Comparison of ENCODE assay signal across 8 mouse cellular contexts in the genomic region with DNA sequence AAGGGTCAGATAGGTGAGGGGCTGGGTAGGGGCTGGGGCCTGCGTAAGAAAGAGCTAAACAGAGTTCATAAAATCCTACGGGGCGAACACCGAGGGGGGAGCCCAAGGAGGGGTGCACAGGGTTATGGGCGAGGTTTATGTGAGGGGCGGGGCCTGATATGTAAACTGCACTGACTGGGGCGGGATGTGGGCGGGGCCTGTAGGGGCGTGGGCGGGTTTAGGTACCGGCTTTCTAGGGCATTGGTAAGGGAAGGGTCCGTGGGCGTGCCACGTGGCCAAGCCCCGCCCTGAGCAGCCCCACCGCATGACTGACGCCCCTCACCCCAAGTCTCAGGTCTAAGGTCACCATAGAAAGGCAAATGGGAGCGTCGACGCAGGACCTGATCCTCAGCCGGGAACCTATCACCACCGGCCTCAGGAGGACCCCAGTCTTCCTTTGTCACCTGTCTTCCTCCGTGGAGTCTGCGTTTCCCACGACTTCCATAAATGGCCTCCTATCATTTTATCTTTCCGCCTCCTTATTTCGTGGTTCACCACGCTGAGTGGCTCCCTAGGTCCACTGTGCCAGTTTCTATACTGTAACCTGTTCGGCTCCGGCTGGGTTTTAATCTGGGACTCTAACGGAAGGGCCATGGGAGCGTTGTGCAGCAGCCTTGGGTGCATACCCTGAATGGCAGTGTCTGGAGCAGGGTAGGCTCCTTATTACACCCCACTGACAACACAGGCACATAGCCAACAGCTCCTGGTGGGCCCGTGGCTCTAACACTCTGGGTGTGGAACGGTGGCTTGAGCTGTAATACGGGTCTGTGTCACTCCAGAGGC. TPM values are rescaled to one million over a fixed set of nuclear protein-coding genes. Genes with fewer than 3 reads are reported as not detected.
DNase-seq lines count a peak whose midpoint lies in the region; ATAC-seq lines count a peak whose summit lies in the region.

No protein-coding gene starts in this region.

- H3K4me2 ChIP-seq in heart, embryonic 12.5 days = peak overlapping the region; percentile 69
- H3K4me2 ChIP-seq in liver, embryonic 15.5 days = peak overlapping the region; percentile 62
- peak overlapping the region; percentile 73 for H3K4me2 ChIP-seq in neural tube, embryonic 13.5 days

- H3K9ac ChIP-seq in heart, embryonic 12.5 days = peak overlapping the region; percentile 58; the same call in 1 of the 2 replicates
- no peak overlapping the region for H3K9ac ChIP-seq in liver, embryonic 15.5 days
- peak overlapping the region; percentile 81 for H3K9ac ChIP-seq in neural tube, embryonic 13.5 days

- peak; percentile 70 for ATAC-seq in heart, embryonic 12.5 days (ENCODE audit: insufficient number of reproducible peaks, low FRiP score)
- peak; percentile 60 for ATAC-seq in liver, embryonic 15.5 days (ENCODE audit: insufficient read depth)
- peak; percentile 93 for ATAC-seq in neural tube, embryonic 13.5 days (ENCODE audit: low read depth)

- peak; percentile 32 for DNase-seq in urinary bladder, postnatal 25 days (ENCODE audit: low spot score)
- no peak for DNase-seq in urinary bladder, adult 2 months (ENCODE audit: low spot score)
- DNase-seq in embryo, embryonic 10 days (ENCODE audit: low spot score) = peak; percentile 64
- DNase-seq in kidney, postnatal 36 days = peak; percentile 29 to 74
- no peak for DNase-seq in gastrocnemius, postnatal 25 days

- peaks cover 4% of the 10 kb centered on the region; the same call in 1 of the 2 replicates for H3K9me3 ChIP-seq in heart, embryonic 12.5 days (replicated peaks)
- no peaks in the 10 kb centered on the region for H3K9me3 ChIP-seq in liver, embryonic 15.5 days (replicated peaks)
- no peaks in the 10 kb centered on the region for H3K9me3 ChIP-seq in neural tube, embryonic 13.5 days

- 7% methylated on average over 35 of the region's 35 CpGs for WGBS in heart, embryonic 12.5 days
- WGBS in liver, embryonic 15.5 days (ENCODE audit: insufficient replicate concordance) = 7% methylated on average over 35 of the region's 35 CpGs
- 7% methylated on average over 34 of the region's 35 CpGs for WGBS in neural tube, embryonic 13.5 days

- H3K36me3 ChIP-seq in heart, embryonic 12.5 days = no peaks in the 10 kb centered on the region
- H3K36me3 ChIP-seq in liver, embryonic 15.5 days (replicated peaks) = no peaks in the 10 kb centered on the region
- H3K36me3 ChIP-seq in neural tube, embryonic 13.5 days = no peaks in the 10 kb centered on the region

- H3K4me3 ChIP-seq in heart, embryonic 12.5 days = peak overlapping the region; percentile 64
- H3K4me3 ChIP-seq in liver, embryonic 15.5 days (replicated peaks) = peak overlapping the region; percentile 58
- H3K4me3 ChIP-seq in neural tube, embryonic 13.5 days = peak overlapping the region; percentile 62

- H3K27me3 ChIP-seq in heart, embryonic 12.5 days (replicated peaks) = peaks cover 23% of the 10 kb centered on the region
- H3K27me3 ChIP-seq in liver, embryonic 15.5 days = peaks cover 28% of the 10 kb centered on the region
- peaks cover 8% of the 10 kb centered on the region for H3K27me3 ChIP-seq in neural tube, embryonic 13.5 days

- peaks cover 13% of the 10 kb centered on the region for H3K4me1 ChIP-seq in heart, embryonic 12.5 days (replicated peaks)
- H3K4me1 ChIP-seq in liver, embryonic 15.5 days (replicated peaks) = peaks cover 14% of the 10 kb centered on the region
- H3K4me1 ChIP-seq in neural tube, embryonic 13.5 days (replicated peaks) = peaks cover 23% of the 10 kb centered on the region

- no peak overlapping the region for H3K27ac ChIP-seq in heart, embryonic 12.5 days (ENCODE audit: poor library complexity, severe bottlenecking)
- no peak overlapping the region for H3K27ac ChIP-seq in liver, embryonic 15.5 days (replicated peaks)
- peak overlapping the region; percentile 35; the same call in 1 of the 2 replicates for H3K27ac ChIP-seq in neural tube, embryonic 13.5 days (replicated peaks)

RNA-seq across cellular contexts. Expression of a gene that starts 0.8 kb away (rescaled TPM):
- polyA plus RNA-seq in urinary bladder, adult 2 months (2012; rRNA removed) = 2.9 and 4.0 TPM in 2 replicates
- 1.9 and 2.1 TPM in 2 replicates for polyA plus RNA-seq in heart, embryonic 12.5 days (2016; fragmentation: Nextera tagmentation; extraction: Ambion mirVana)
- 13.7 and 16.3 TPM in 2 replicates for polyA plus RNA-seq in liver, embryonic 15.5 days (2015; fragmentation: Nextera tagmentation; extraction: Ambion mirVana)
- polyA plus RNA-seq in neural tube, embryonic 13.5 days (2015; fragmentation: Nextera tagmentation; extraction: Ambion mirVana) = 11.5 and 12.1 TPM in 2 replicates
- total RNA-seq in gastrocnemius, postnatal 25 days (2021) = under 1 TPM; 0.18 to 0.32 TPM

RNA-seq across cellular contexts. Expression of a gene that starts 41.3 kb away (rescaled TPM):
- polyA plus RNA-seq in urinary bladder, adult 2 months (2012; rRNA removed) = not detected in 2 replicates
- polyA plus RNA-seq in heart, embryonic 12.5 days (2016; fragmentation: Nextera tagmentation; extraction: Ambion mirVana) = not detected in 2 replicates
- polyA plus RNA-seq in liver, embryonic 15.5 days (2015; fragmentation: Nextera tagmentation; extraction: Ambion mirVana) = not detected in 2 replicates
- polyA plus RNA-seq in neural tube, embryonic 13.5 days (2015; fragmentation: Nextera tagmentation; extraction: Ambion mirVana) = not detected in 2 replicates
- total RNA-seq in gastrocnemius, postnatal 25 days (2021) = not detected

RNA-seq across cellular contexts. Expression of a gene that starts 50.4 kb away (rescaled TPM):
- polyA plus RNA-seq in urinary bladder, adult 2 months (2012; rRNA removed) = not detected in 2 replicates
- not detected in 2 replicates for polyA plus RNA-seq in heart, embryonic 12.5 days (2016; fragmentation: Nextera tagmentation; extraction: Ambion mirVana)
- polyA plus RNA-seq in liver, embryonic 15.5 days (2015; fragmentation: Nextera tagmentation; extraction: Ambion mirVana) = not detected in 2 replicates
- polyA plus RNA-seq in neural tube, embryonic 13.5 days (2015; fragmentation: Nextera tagmentation; extraction: Ambion mirVana) = not detected in 2 replicates
- total RNA-seq in gastrocnemius, postnatal 25 days (2021) = not detected

RNA-seq across cellular contexts. Expression of a gene that starts 56.5 kb away (rescaled TPM):
- not detected in 2 replicates for polyA plus RNA-seq in urinary bladder, adult 2 months (2012; rRNA removed)
- not detected in 2 replicates for polyA plus RNA-seq in heart, embryonic 12.5 days (2016; fragmentation: Nextera tagmentation; extraction: Ambion mirVana)
- polyA plus RNA-seq in liver, embryonic 15.5 days (2015; fragmentation: Nextera tagmentation; extraction: Ambion mirVana) = not detected in 2 replicates
- polyA plus RNA-seq in neural tube, embryonic 13.5 days (2015; fragmentation: Nextera tagmentation; extraction: Ambion mirVana) = not detected in 2 replicates
- total RNA-seq in gastrocnemius, postnatal 25 days (2021) = not detected

Comparison
In these comparisons a context has a peak if more than half of its experiments do, and no peak if none do; other contexts are left out.
1. DNase-seq: peak in urinary bladder, postnatal 25 days (single experiment), embryo, embryonic 10 days (single experiment) and kidney, postnatal 36 days (2 of 2); none in urinary bladder, adult 2 months (single experiment) and gastrocnemius, postnatal 25 days (single experiment).
2. Peak in every context shown above with its lines, with median percentiles within 50 percentile points of each other: ATAC-seq, H3K4me2 ChIP-seq and H3K4me3 ChIP-seq.